Mouse (Mus musculus): Measurements from ENCODE around the gene Bace1.

The Bace1 gene

GRCm38 (mm10) chr9:45905811-45906237, 67.4 kb downstream of the Bace1 start:
- DNase-seq (ENCODE audit: low spot score), result no peak

GRCm38 (mm10) chr9:45906355-45907077, 68.1 kb downstream of the Bace1 start, which contains the start of the genes Pcsk7 and Rnf214:
Gene Pcsk7, plus strand, starts transcription at chr9:45906497.
Gene Rnf214, minus strand, starts transcription at chr9:45906911.
- DNase-seq (ENCODE audit: low spot score), result peak; percentile 84

- DNase-seq (ENCODE audit: low spot score), result peak; percentile 26
These were observed 68.7 kb downstream of the Bace1 start for GRCm38 (mm10) chr9:45907078-45907428.

GRCm38 (mm10) chr9:45910995-45911394, 72.6 kb downstream of the Bace1 start:
- no peak for DNase-seq (ENCODE audit: low spot score)

- DNase-seq (ENCODE audit: low spot score), result peak; percentile 49
These were observed 73.3 kb downstream of the Bace1 start for GRCm38 (mm10) chr9:45911673-45912072.

Data from T-cell, adult 2 months (primary cell).